Mouse (Mus musculus) kidney, embryonic 16.5 days (tissue): ENCODE measurements around the gene Grap. TPM values are rescaled to one million over a fixed set of nuclear protein-coding genes. Genes with fewer than 3 reads are reported as not detected.

Experiments used
- ATAC-seq: fragments of 200-750 bp; cut with Nextera tagmentation; 2 replicates; pipeline ENCODE4 v1.8.0; 2017; ENCODE audit warnings: moderate TSS enrichment; ENCODE audit not compliant: low FRiP score, low TSS enrichment
- H3K27ac ChIP-seq: fragments of 300-500 bp; sonication (generic); 2 replicates; pipeline ENCODE4 v1.5.1; 2014; ENCODE audit warnings: low read length
- H3K27me3 ChIP-seq: fragments of 300-500 bp; sonication (generic); 2 replicates; pipeline ENCODE4 v1.6.1; 2014; ENCODE audit warnings: low read length, control low read depth, mixed read lengths; ENCODE audit not compliant: insufficient read depth
- H3K36me3 ChIP-seq: fragments of 300-500 bp; sonication (generic); 2 replicates; pipeline ENCODE4 v1.6.1; 2014; ENCODE audit warnings: low read length, control low read depth, mixed read lengths; ENCODE audit not compliant: insufficient read depth
- H3K4me1 ChIP-seq: fragments of 300-500 bp; sonication (generic); 2 replicates; pipeline ENCODE4 v1.6.1; 2014; ENCODE audit warnings: low read length, control low read depth, mixed read lengths; ENCODE audit not compliant: insufficient read depth
- H3K4me2 ChIP-seq: fragments of 300-500 bp; sonication (generic); replicated peaks from 2 replicates; pipeline ENCODE4 v1.6.1; 2014; ENCODE audit warnings: low read depth, low read length
- H3K4me3 ChIP-seq: fragments of 300-500 bp; sonication (generic); 2 replicates; pipeline ENCODE4 v1.5.1; 2014; ENCODE audit warnings: mild to moderate bottlenecking, low read length
- H3K9ac ChIP-seq: fragments of 300-500 bp; sonication (generic); replicated peaks from 2 replicates; pipeline ENCODE4 v1.6.1; 2014; ENCODE audit warnings: low read length
- H3K9me3 ChIP-seq: fragments of 300-500 bp; sonication (generic); 2 replicates; pipeline ENCODE4 v1.6.1; 2016; ENCODE audit warnings: low read length, control low read depth
- WGBS: fragments of 180-500 bp; shearing (Covaris S2); extraction: QIAGEN DNeasy Blood & Tissue Kit; methylation state at CpG from one replicate; pipeline ENCODE4 v1.1.7; 2014; 5-methylcytosine and 5-hydroxymethylcytosine counted together
- polyA plus RNA-seq: library from polyadenylated mRNA; unstranded; fragments of >200 nt; fragmentation: Nextera tagmentation; extraction: Ambion mirVana; gene quantifications from 2 replicates; pipeline ENCODE4 v1.2.1, GENCODE M21; 2015

The Grap gene
- polyA plus RNA-seq, 1 experiment from 2014 or later: 16.3 TPM

DNA sequence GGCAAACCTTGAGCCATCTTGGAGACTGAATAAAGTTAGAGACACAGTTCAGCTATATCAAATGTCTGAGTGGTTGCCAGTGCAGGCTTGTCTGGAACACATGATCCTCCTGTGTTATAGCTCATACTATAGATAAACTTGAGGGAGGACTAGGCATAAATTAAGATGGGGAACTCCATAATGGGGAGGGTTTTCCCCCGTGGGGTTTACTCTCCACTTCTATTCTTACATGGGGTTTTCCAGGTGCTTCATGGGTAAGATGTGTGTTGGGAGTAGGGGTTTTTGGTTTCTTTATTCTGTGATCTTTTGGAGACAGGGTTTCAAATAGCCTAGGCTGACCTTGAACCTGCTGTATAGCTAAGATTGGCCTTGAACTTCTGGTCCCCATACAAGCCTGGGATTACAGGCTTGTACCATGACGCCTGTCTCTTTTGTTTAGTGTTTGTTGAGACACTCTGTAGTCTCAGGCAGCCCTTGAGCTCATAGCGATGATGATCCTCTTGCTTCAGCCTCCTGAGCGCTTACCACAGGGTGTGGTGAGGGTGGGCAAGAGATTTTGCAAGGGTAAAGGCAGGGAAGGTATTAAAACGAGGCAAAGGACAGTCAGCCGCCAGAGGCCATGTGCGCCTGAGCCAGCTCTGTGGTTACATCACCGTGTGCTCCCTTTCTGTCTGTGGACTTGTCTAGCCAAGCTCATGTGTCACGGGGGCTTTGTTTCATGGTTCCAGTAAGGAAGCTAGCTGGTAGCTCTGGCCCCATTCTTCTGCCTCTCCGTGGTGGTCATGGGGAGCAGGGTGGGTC is 5.8 kb upstream of the Grap start:
- no peak overlapping the region for H3K27ac ChIP-seq
- no peaks in the 10 kb centered on the region for H3K9me3 ChIP-seq
- ATAC-seq: no peak
- WGBS: 70% methylated on average over 10 of the region's 10 CpGs
- no peak overlapping the region for H3K4me3 ChIP-seq
- H3K9ac ChIP-seq: no peak overlapping the region
- H3K4me1 ChIP-seq: no peaks in the 10 kb centered on the region; the same call in 1 of the 2 replicates
- no peaks in the 10 kb centered on the region for H3K27me3 ChIP-seq
- no peaks in the 10 kb centered on the region for H3K36me3 ChIP-seq
- H3K4me2 ChIP-seq: no peak overlapping the region

DNA sequence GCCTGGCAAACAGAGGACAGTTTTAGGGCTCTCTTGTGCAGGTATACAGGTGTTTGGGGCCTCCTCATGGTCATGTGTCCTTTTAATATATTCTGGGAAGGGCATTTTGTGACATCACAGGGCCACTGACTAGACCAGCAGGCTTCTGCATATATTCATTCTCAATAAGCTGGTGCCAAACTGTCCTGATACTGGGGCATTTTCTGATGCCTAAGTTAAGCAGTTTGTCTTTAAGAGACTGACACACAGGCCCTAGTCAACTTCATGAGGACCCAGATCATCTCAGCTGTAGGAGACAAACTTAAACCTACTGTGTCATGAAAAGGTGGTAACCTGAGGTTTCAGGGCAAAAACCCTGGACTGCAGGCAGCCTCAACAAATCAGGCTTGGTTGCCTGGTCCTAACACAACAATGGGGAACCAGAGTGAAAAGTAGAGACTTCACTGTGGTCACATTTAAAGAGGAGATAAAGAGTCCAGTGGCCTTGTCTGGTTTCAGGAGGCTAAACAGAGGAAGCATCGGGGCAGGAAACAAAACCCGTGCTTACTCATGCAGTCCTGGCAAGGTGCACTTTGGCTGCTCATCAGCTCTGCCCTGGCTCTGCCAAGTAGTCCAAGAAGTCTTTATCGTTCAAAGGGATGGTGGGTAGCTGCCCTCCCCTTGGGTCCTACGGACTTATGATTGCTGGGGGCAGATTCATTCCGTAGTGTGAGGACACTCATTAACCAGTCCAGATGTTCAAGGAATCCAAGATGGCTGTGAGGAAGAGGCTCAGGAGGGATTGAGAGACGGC is 4.9 kb upstream of the Grap start:
- Histone ChIP-seq H3K4me2 (no peak overlapping the region), H3K27me3 (no peaks in the 10 kb centered on the region), H3K36me3 (no peaks in the 10 kb centered on the region), H3K27ac (no peak overlapping the region), H3K9ac (no peak overlapping the region), H3K4me3 (no peak overlapping the region), H3K4me1 (peaks cover 3% of the 10 kb centered on the region), H3K9me3 (no peaks in the 10 kb centered on the region)
- ATAC-seq: 0 out of 2 replicates have a peak, but pooled peaks have one; percentile 15
- 48% methylated on average over 6 of the region's 6 CpGs for WGBS

DNA sequence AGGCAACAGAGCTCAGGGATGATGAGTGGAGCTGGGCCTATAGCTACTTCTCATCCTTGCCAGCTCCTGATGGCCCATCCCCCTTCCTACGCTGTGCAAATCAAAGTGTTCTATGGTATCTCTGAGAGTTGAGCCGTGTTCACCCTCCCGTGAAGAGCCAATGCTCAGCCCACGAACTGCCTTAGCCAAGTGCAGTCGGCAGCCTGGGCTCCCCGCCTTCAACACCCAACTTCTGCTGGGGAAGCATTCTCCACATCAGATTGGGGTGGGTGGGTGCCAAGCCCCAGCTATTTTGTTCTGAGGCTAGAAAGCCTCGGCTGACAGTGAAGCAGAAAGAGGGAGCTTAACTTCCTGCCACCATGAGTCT is 4.3 kb upstream of the Grap start:
- 0 out of 2 replicates have a peak, but pooled peaks have one; percentile 31 for ATAC-seq
- WGBS: 55% methylated on average over 7 of the region's 7 CpGs
- Histone ChIP-seq H3K4me3 (no peak overlapping the region), H3K27me3 (no peaks in the 10 kb centered on the region), H3K4me2 (no peak overlapping the region), H3K9ac (no peak overlapping the region), H3K9me3 (no peaks in the 10 kb centered on the region), H3K4me1 (peaks cover 4% of the 10 kb centered on the region), H3K27ac (no peak overlapping the region), H3K36me3 (no peaks in the 10 kb centered on the region)

DNA sequence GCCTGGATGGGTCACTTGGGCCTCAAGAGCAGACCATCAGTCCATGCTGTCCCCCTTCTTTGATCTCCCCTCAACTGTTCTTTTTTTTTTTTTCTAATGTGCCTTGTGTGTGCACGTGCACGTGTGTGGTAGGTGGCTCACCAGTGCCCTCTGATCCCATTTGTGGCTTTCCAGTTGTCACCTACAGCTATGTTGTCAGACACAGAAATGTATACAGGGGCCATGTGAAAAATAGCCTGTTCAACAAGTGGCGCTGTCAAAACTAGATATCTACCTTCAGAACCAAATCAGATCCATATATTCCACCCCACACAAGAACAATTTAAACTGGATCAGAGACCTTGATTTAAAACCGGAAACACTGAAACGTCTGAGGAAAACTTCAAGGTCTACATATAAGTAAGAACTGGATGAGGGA is 3.9 kb upstream of the Grap start:
- Histone ChIP-seq H3K27ac (no peak overlapping the region), H3K4me3 (no peak overlapping the region), H3K4me2 (no peak overlapping the region), H3K9me3 (no peaks in the 10 kb centered on the region), H3K27me3 (no peaks in the 10 kb centered on the region), H3K4me1 (peaks cover 4% of the 10 kb centered on the region), H3K9ac (no peak overlapping the region), H3K36me3 (no peaks in the 10 kb centered on the region)
- ATAC-seq: no peak
- WGBS: 94% methylated on average over 5 of the region's 5 CpGs

DNA sequence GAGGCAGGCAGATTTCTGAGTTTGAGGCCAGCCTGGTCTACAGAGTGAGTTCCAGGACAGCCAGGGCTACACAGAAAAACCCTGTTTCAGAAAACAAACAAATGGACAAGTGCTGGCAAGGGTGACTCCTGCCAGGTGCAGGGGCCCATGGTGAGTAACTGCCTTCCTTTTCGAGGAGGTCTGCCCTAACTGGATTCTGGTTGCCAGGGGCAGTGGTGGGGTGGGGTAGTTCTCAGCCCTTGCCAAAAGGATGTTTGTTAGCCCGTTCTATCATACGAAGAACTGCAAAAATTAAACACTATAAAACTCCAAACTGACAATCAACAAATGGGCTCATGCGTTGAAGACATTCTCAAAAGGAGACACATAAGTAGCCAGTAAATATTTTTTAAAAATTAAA is 3.4 kb upstream of the Grap start:
- H3K4me3 ChIP-seq: no peak overlapping the region
- 92% methylated on average over 4 of the region's 4 CpGs for WGBS
- H3K4me1 ChIP-seq: peaks cover 4% of the 10 kb centered on the region
- no peak overlapping the region for H3K4me2 ChIP-seq
- no peak for ATAC-seq
- H3K27ac ChIP-seq: no peak overlapping the region
- H3K9ac ChIP-seq: no peak overlapping the region
- H3K9me3 ChIP-seq: no peaks in the 10 kb centered on the region
- H3K27me3 ChIP-seq: no peaks in the 10 kb centered on the region
- no peaks in the 10 kb centered on the region for H3K36me3 ChIP-seq

DNA sequence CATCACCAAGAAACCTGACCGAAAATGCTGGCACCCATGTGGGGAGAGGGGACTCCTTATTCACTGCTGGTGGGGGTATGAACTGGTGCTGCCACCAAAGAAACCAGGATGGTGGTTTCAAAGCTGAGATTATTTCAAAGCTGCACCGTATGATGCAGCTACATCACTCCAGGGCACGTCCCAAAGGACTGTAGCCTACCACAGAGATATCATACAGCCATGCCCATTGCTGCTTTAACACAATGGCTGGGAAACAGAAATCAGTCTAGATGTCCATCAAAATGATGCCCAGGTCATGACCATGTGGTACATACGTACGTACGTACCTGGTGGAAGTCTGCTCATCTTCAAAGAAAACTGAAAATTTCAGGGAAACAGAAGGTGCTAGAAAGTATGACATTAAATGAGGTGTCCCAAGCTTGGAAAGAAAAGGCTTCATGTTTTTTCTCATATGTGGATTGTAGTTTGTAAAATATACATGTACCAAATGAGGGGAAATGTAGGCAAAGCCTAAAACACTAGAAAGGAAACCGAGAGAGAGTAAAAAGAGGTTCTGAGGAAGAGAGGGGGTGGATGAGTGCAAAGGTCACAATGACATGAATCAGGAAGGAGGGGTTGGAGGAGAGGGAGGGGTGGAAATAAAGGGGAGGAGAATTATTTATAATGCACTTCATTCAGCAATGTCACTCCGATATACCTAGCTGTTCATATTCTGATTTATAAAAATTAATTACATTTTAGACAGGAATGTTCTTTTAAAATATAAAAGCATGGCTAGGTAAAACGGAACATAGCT is 2.4 kb upstream of the Grap start:
- Histone ChIP-seq H3K9ac (no peak overlapping the region), H3K4me1 (peaks cover 4% of the 10 kb centered on the region), H3K4me3 (no peak overlapping the region), H3K27me3 (no peaks in the 10 kb centered on the region), H3K36me3 (no peaks in the 10 kb centered on the region), H3K9me3 (no peaks in the 10 kb centered on the region), H3K4me2 (no peak overlapping the region), H3K27ac (no peak overlapping the region)
- no peak for ATAC-seq
- 81% methylated on average over 9 of the region's 9 CpGs for WGBS

DNA sequence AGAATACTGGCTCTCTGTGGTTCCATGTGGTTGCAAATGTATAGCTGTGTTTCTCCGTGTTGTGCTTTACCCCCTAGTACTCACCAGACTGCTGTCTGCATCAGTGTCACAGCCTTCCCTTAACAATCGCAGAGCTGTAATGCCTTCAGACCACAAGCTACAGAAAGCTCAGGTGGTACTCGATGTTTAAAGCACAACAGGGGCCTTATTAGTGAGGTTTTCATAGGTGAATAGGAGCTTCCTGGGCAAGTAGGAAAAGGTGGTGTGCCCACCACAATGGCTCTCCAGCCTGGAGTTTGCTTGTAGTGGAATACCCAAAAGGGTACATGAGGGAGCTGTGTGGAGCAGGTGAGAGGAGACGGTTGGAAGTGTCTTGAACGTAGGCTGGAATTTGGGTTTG is 849 bp upstream of the Grap start:
- 92% methylated on average over 5 of the region's 5 CpGs for WGBS
- Histone ChIP-seq H3K9ac (no peak overlapping the region), H3K4me1 (peaks cover 4% of the 10 kb centered on the region), H3K9me3 (no peaks in the 10 kb centered on the region), H3K27me3 (no peaks in the 10 kb centered on the region), H3K27ac (no peak overlapping the region), H3K36me3 (no peaks in the 10 kb centered on the region), H3K4me3 (no peak overlapping the region), H3K4me2 (no peak overlapping the region)
- no peak for ATAC-seq

DNA sequence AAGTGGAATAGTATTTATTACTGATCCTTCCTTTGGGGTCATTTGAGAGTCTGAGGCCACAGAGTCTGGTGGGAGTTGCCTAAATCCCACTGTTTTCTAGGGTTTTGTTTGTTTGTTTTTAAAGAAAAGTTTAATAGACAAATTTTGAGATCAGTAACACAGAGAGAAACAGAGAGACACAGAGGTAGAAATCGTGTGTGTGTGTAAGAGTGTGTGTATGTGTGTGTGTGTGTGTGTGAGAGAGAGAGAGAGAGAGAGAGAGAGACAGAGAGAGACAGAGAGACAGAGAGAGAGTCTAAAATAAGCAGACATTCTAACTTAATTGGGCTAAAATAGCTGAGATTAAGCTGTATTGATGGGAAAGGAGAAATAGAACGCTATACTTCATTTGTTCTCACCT is 503 bp downstream of the Grap start:
- Histone ChIP-seq H3K4me2 (peak overlapping the region; percentile 27), H3K9ac (no peak overlapping the region), H3K27ac (no peak overlapping the region), H3K9me3 (no peaks in the 10 kb centered on the region), H3K36me3 (no peaks in the 10 kb centered on the region), H3K27me3 (no peaks in the 10 kb centered on the region), H3K4me1 (peaks cover 8% of the 10 kb centered on the region), H3K4me3 (peak overlapping the region; percentile 38)
- 65% methylated on average over 2 of the region's 2 CpGs for WGBS
- ATAC-seq: no peak

DNA sequence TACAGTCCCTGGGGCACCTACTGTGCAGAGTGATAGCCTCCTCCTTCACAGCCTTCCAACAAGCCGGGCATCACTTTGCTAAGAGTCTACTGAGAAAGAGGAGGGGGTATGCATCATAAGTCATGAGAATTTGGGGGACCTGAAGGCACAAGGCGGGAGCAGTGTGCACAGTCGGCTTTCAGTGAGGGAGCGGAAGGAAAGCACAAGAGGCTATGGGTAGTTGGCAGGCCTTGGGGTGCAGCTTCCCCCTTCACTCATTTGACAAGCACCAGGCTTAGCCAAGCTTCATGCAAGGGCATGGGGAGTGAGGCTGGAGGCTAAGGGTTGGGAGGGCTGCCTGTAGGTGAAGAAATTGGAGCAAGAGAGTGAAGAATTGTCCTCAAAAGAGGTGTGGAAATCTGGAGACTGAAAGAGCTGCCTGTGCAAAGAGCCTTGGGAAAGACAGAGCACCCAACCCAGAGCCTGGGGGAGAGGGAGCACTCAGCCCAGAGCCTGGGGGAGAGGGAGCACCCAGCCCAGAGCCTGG is 1.8 kb downstream of the Grap start:
- Histone ChIP-seq H3K9me3 (no peaks in the 10 kb centered on the region), H3K36me3 (no peaks in the 10 kb centered on the region), H3K27me3 (no peaks in the 10 kb centered on the region), H3K4me1 (peaks cover 9% of the 10 kb centered on the region; the same call in 1 of the 2 replicates), H3K27ac (no peak overlapping the region), H3K9ac (no peak overlapping the region), H3K4me3 (no peak overlapping the region), H3K4me2 (no peak overlapping the region)
- 86% methylated on average over 4 of the region's 4 CpGs for WGBS
- no peak for ATAC-seq
